Mouse (Mus musculus) liver, embryonic 13.5 days (tissue): Measurements from ENCODE around the gene Pex16. TPM values are rescaled to one million over a fixed set of nuclear protein-coding genes. Genes with fewer than 3 reads are reported as not detected.

Experiments
- ATAC-seq: fragments of 200-750 bp; cut with Nextera tagmentation; 2 replicates; pipeline ENCODE4 v1.8.0; 2017; ENCODE audit warnings: low read depth, mild to moderate bottlenecking, moderate number of reproducible peaks, moderate library complexity
- DNase-seq: peaks from one replicate; pipeline ENCODE4 v3.0.0; 2022
- H3K27ac ChIP-seq: fragments of 300-500 bp; sonication (generic); 2 replicates; pipeline ENCODE4 v1.5.1; 2015; ENCODE audit warnings: moderate library complexity, mild to moderate bottlenecking, inconsistent platforms
- H3K27me3 ChIP-seq: fragments of 300-500 bp; sonication (generic); 2 replicates; pipeline ENCODE4 v1.6.1; 2015; ENCODE audit warnings: mild to moderate bottlenecking, inconsistent platforms
- H3K36me3 ChIP-seq: fragments of 300-500 bp; sonication (generic); 2 replicates; pipeline ENCODE4 v1.6.1; 2015; ENCODE audit warnings: mild to moderate bottlenecking, inconsistent platforms
- H3K4me1 ChIP-seq: fragments of 300-500 bp; sonication (generic); replicated peaks from 2 replicates; pipeline ENCODE4 v1.6.1; 2015; ENCODE audit warnings: inconsistent platforms
- H3K4me2 ChIP-seq: fragments of 300-500 bp; sonication (generic); 2 replicates; pipeline ENCODE4 v1.6.1; 2015; ENCODE audit warnings: inconsistent platforms, mild to moderate bottlenecking, moderate library complexity
- H3K4me3 ChIP-seq: fragments of 300-500 bp; sonication (generic); replicated peaks from 2 replicates; pipeline ENCODE4 v1.5.1; 2015; ENCODE audit warnings: mild to moderate bottlenecking, inconsistent platforms
- H3K9ac ChIP-seq: fragments of 300-500 bp; sonication (generic); 2 replicates; pipeline ENCODE4 v1.6.1; 2015; ENCODE audit warnings: mild to moderate bottlenecking, inconsistent platforms
- H3K9me3 ChIP-seq: fragments of 300-500 bp; sonication (generic); replicated peaks from 2 replicates; pipeline ENCODE4 v1.6.1; 2016; ENCODE audit warnings: inconsistent platforms
- WGBS: fragments of 180-500 bp; shearing (Covaris S2); methylation state at CpG from one replicate; pipeline ENCODE4 v1.1.7; 2015; ENCODE audit not compliant: insufficient replicate concordance; 5-methylcytosine and 5-hydroxymethylcytosine counted together
- polyA plus RNA-seq: library from polyadenylated mRNA; unstranded; fragments of >200 nt; fragmentation: Nextera tagmentation; extraction: Ambion mirVana; gene quantifications from 2 replicates; pipeline ENCODE4 v1.2.1, GENCODE M21; 2015

Gene Pex16
- polyA plus RNA-seq, 1 experiment from 2014 or later: 21.7 TPM

GRCm38 (mm10) chr2:92403776-92404319 lies 29.4 kb downstream of the Pex16 start:
- H3K4me3 ChIP-seq: no peak overlapping the region
- H3K4me2 ChIP-seq: no peak overlapping the region
- no peak for ATAC-seq
- H3K27me3 ChIP-seq: peaks cover 39% of the 10 kb centered on the region
- no peak for DNase-seq
- 82% methylated on average over 5 of the region's 5 CpGs for whole genome bisulfite sequencing
- H3K9me3 ChIP-seq: no peaks in the 10 kb centered on the region
- peaks cover 45% of the 10 kb centered on the region for H3K36me3 ChIP-seq
- no peak overlapping the region for H3K27ac ChIP-seq
- H3K9ac ChIP-seq: no peak overlapping the region
- peaks cover 8% of the 10 kb centered on the region for H3K4me1 ChIP-seq

- no peak overlapping the region for H3K4me2 ChIP-seq
- peaks cover 30% of the 10 kb centered on the region for H3K27me3 ChIP-seq
- H3K4me3 ChIP-seq: no peak overlapping the region
- H3K9ac ChIP-seq: no peak overlapping the region
- no peak overlapping the region for H3K27ac ChIP-seq
- DNase-seq (no peak), ATAC-seq (no peak)
- 76% methylated on average over 6 of the region's 6 CpGs for WGBS
- peaks cover 54% of the 10 kb centered on the region for H3K36me3 ChIP-seq
- peaks cover 8% of the 10 kb centered on the region for H3K4me1 ChIP-seq
- H3K9me3 ChIP-seq: no peaks in the 10 kb centered on the region
Observed at GRCm38 (mm10) chr2:92404737-92405136, 30.3 kb downstream of the Pex16 start.

GRCm38 (mm10) chr2:92405687-92406086 lies 31.2 kb downstream of the Pex16 start:
- Histone ChIP-seq H3K27me3 (peaks cover 22% of the 10 kb centered on the region), H3K9ac (no peak overlapping the region), H3K4me3 (no peak overlapping the region), H3K4me2 (no peak overlapping the region), H3K9me3 (no peaks in the 10 kb centered on the region), H3K36me3 (peaks cover 64% of the 10 kb centered on the region), H3K4me1 (peaks cover 6% of the 10 kb centered on the region), H3K27ac (no peak overlapping the region)
- DNase-seq: no peak
- 87% methylated on average over 7 of the region's 7 CpGs for WGBS
- no peak for ATAC-seq

GRCm38 (mm10) chr2:92408309-92409045 lies 34.0 kb downstream of the Pex16 start:
- DNase-seq (no peak), ATAC-seq (no peak)
- no peaks in the 10 kb centered on the region for H3K27me3 ChIP-seq
- no peak overlapping the region for H3K4me3 ChIP-seq
- H3K4me2 ChIP-seq: no peak overlapping the region
- no peaks in the 10 kb centered on the region for H3K4me1 ChIP-seq
- WGBS: 79% methylated on average over 18 of the region's 18 CpGs
- H3K36me3 ChIP-seq: peaks cover 92% of the 10 kb centered on the region
- no peaks in the 10 kb centered on the region for H3K9me3 ChIP-seq
- H3K27ac ChIP-seq: no peak overlapping the region
- H3K9ac ChIP-seq: no peak overlapping the region

GRCm38 (mm10) chr2:92411705-92412104 lies 37.2 kb downstream of the Pex16 start:
- Histone ChIP-seq H3K9me3 (no peaks in the 10 kb centered on the region), H3K36me3 (peaks cover 96% of the 10 kb centered on the region), H3K27ac (no peak overlapping the region), H3K4me3 (no peak overlapping the region), H3K9ac (no peak overlapping the region), H3K27me3 (no peaks in the 10 kb centered on the region), H3K4me1 (no peaks in the 10 kb centered on the region), H3K4me2 (no peak overlapping the region)
- WGBS: 86% methylated on average over 10 of the region's 10 CpGs
- ATAC-seq (no peak), DNase-seq (no peak)

GRCm38 (mm10) chr2:92421723-92422387 lies 47.4 kb downstream of the Pex16 start:
- Histone ChIP-seq H3K27ac (no peak overlapping the region), H3K9ac (no peak overlapping the region), H3K4me1 (peaks cover 6% of the 10 kb centered on the region; the same call in 1 of the 2 replicates), H3K27me3 (no peaks in the 10 kb centered on the region), H3K9me3 (no peaks in the 10 kb centered on the region), H3K4me2 (no peak overlapping the region), H3K4me3 (no peak overlapping the region), H3K36me3 (peaks cover 98% of the 10 kb centered on the region)
- ATAC-seq: no peak
- 80% methylated on average over 7 of the region's 7 CpGs for whole genome bisulfite sequencing
- no peak for DNase-seq

- DNase-seq (no peak), ATAC-seq (no peak)
- Histone ChIP-seq H3K4me1 (peaks cover 11% of the 10 kb centered on the region), H3K4me3 (no peak overlapping the region), H3K4me2 (no peak overlapping the region), H3K27ac (no peak overlapping the region), H3K9ac (no peak overlapping the region), H3K9me3 (no peaks in the 10 kb centered on the region), H3K27me3 (no peaks in the 10 kb centered on the region), H3K36me3 (peaks cover 91% of the 10 kb centered on the region)
- 49% methylated on average over 10 of the region's 10 CpGs for WGBS
Observed at GRCm38 (mm10) chr2:92422388-92423135, 48.1 kb downstream of the Pex16 start.

GRCm38 (mm10) chr2:92423156-92423555 lies 48.7 kb downstream of the Pex16 start:
- H3K4me1 ChIP-seq: peaks cover 17% of the 10 kb centered on the region
- no peak for ATAC-seq

GRCm38 (mm10) chr2:92423702-92424461 lies 49.4 kb downstream of the Pex16 start:
- H3K4me2 ChIP-seq: no peak overlapping the region
- WGBS: 73% methylated on average over 9 of the region's 9 CpGs
- no peak for DNase-seq
- H3K36me3 ChIP-seq: peaks cover 78% of the 10 kb centered on the region
- no peak overlapping the region for H3K9ac ChIP-seq
- no peaks in the 10 kb centered on the region for H3K27me3 ChIP-seq
- ATAC-seq: no peak
- no peak overlapping the region for H3K4me3 ChIP-seq
- H3K9me3 ChIP-seq: no peaks in the 10 kb centered on the region
- no peak overlapping the region for H3K27ac ChIP-seq
- peaks cover 25% of the 10 kb centered on the region for H3K4me1 ChIP-seq

More at GRCm38 (mm10) chr2:92423156-92423555, 48.7 kb downstream of the Pex16 start:
- no peaks in the 10 kb centered on the region for H3K9me3 ChIP-seq
- H3K27ac ChIP-seq: no peak overlapping the region
- no peak overlapping the region for H3K4me2 ChIP-seq
- 79% methylated on average over 9 of the region's 9 CpGs for WGBS
- no peak overlapping the region for H3K9ac ChIP-seq
- H3K27me3 ChIP-seq: no peaks in the 10 kb centered on the region
- peaks cover 85% of the 10 kb centered on the region for H3K36me3 ChIP-seq
- DNase-seq: no peak
- H3K4me3 ChIP-seq: no peak overlapping the region

GRCm38 (mm10) chr2:92424462-92425308 lies 50.2 kb downstream of the Pex16 start:
- DNase-seq (no peak), ATAC-seq (no peak)
- WGBS: 83% methylated on average over 9 of the region's 9 CpGs
- no peaks in the 10 kb centered on the region for H3K9me3 ChIP-seq
- H3K9ac ChIP-seq: no peak overlapping the region
- H3K4me2 ChIP-seq: no peak overlapping the region
- H3K27ac ChIP-seq: 0 out of 2 replicates have a peak overlapping the region, but pooled peaks have one; percentile 10
- H3K4me3 ChIP-seq: no peak overlapping the region
- H3K27me3 ChIP-seq: no peaks in the 10 kb centered on the region
- H3K4me1 ChIP-seq: peaks cover 33% of the 10 kb centered on the region
- H3K36me3 ChIP-seq: peaks cover 75% of the 10 kb centered on the region
